Mouse (Mus musculus): Measurements from ENCODE around the gene Rps27rt. TPM values are rescaled to one million over a fixed set of nuclear protein-coding genes. Genes with fewer than 3 reads are reported as not detected.
A peak's percentile ranks its signal among the peaks of the same experiment; 100 is the strongest.

Rps27rt gene
- polyA plus RNA-seq, 1 experiment from 2014 or later = 211 TPM

- 92% methylated on average over 3 of the region's 3 CpGs for WGBS
- H3K9ac ChIP-seq (replicated peaks; ENCODE audit: low read depth, low read length) = no peak overlapping the region
- no peak overlapping the region for H3K27ac ChIP-seq (ENCODE audit: low read depth, low read length)
- H3K4me1 ChIP-seq (ENCODE audit: control insufficient read depth, insufficient read depth, low read length) = no peaks in the 10 kb centered on the region
- H3K4me2 ChIP-seq (ENCODE audit: low read depth, low read length) = no peak overlapping the region
- no peak overlapping the region for H3K4me3 ChIP-seq (ENCODE audit: low read depth, low read length)
- no peaks in the 10 kb centered on the region for H3K36me3 ChIP-seq (ENCODE audit: control insufficient read depth, insufficient read depth, low read length)
- no peaks in the 10 kb centered on the region for H3K27me3 ChIP-seq (ENCODE audit: control insufficient read depth, insufficient read depth, low read length)
- H3K9me3 ChIP-seq (ENCODE audit: control insufficient read depth, low read length) = no peaks in the 10 kb centered on the region
- ATAC-seq (ENCODE audit: low read depth) = no peak
These were observed 37.9 kb downstream of the Rps27rt start for GRCm38 (mm10) chr9:114944642-114945041.

DNA sequence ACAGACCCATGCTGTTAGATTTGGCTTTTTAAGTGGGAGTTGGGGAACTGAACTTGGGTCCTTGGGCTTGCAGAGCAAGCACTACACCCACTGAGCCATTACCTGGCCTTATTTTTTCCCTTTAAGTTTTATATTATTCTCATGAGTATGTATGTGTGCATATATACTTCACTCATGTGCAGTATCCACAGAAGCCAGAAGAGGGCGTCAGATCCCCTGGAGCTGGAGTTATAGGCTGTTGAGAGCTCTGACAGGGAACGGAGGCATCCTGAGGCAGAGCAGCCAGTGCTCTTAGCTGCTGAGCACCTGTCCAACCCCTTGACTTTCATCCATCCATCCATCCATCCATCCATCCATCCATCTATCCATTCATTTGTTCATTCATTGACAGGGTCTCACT is 45.9 kb downstream of the Rps27rt start:
- Histone ChIP-seq H3K9me3 (ENCODE audit: control insufficient read depth, low read length) (no peaks in the 10 kb centered on the region), H3K36me3 (ENCODE audit: control insufficient read depth, insufficient read depth, low read length) (no peaks in the 10 kb centered on the region), H3K27me3 (ENCODE audit: control insufficient read depth, insufficient read depth, low read length) (no peaks in the 10 kb centered on the region), H3K4me2 (ENCODE audit: low read depth, low read length) (no peak overlapping the region), H3K4me3 (ENCODE audit: low read depth, low read length) (no peak overlapping the region), H3K27ac (ENCODE audit: low read depth, low read length) (no peak overlapping the region), H3K4me1 (ENCODE audit: control insufficient read depth, insufficient read depth, low read length) (peaks cover 7% of the 10 kb centered on the region; the same call in 1 of the 2 replicates), H3K9ac (replicated peaks; ENCODE audit: low read depth, low read length) (no peak overlapping the region)
- no peak for ATAC-seq (ENCODE audit: low read depth)
- 83% methylated on average over 2 of the region's 2 CpGs for WGBS

- no peak for ATAC-seq (ENCODE audit: low read depth)
- H3K9ac ChIP-seq (replicated peaks; ENCODE audit: low read depth, low read length) = no peak overlapping the region
- H3K4me1 ChIP-seq (ENCODE audit: control insufficient read depth, insufficient read depth, low read length) = peaks cover 7% of the 10 kb centered on the region; the same call in 1 of the 2 replicates
- H3K36me3 ChIP-seq (ENCODE audit: control insufficient read depth, insufficient read depth, low read length) = no peaks in the 10 kb centered on the region
- 79% methylated on average over 4 of the region's 4 CpGs for WGBS
- H3K9me3 ChIP-seq (ENCODE audit: control insufficient read depth, low read length) = no peaks in the 10 kb centered on the region
- H3K27ac ChIP-seq (ENCODE audit: low read depth, low read length) = no peak overlapping the region
- no peak overlapping the region for H3K4me3 ChIP-seq (ENCODE audit: low read depth, low read length)
- H3K27me3 ChIP-seq (ENCODE audit: control insufficient read depth, insufficient read depth, low read length) = no peaks in the 10 kb centered on the region
- H3K4me2 ChIP-seq (ENCODE audit: low read depth, low read length) = no peak overlapping the region
These were observed 47.2 kb downstream of the Rps27rt start for GRCm38 (mm10) chr9:114935321-114935720.

GRCm38 (mm10) chr9:114934231-114934630 is 48.3 kb downstream of the Rps27rt start:
- no peaks in the 10 kb centered on the region for H3K36me3 ChIP-seq (ENCODE audit: control insufficient read depth, insufficient read depth, low read length)
- no peak overlapping the region for H3K9ac ChIP-seq (replicated peaks; ENCODE audit: low read depth, low read length)
- H3K4me1 ChIP-seq (ENCODE audit: control insufficient read depth, insufficient read depth, low read length) = peaks cover 7% of the 10 kb centered on the region; the same call in 1 of the 2 replicates
- no peak overlapping the region for H3K4me3 ChIP-seq (ENCODE audit: low read depth, low read length)
- no peaks in the 10 kb centered on the region for H3K27me3 ChIP-seq (ENCODE audit: control insufficient read depth, insufficient read depth, low read length)
- ATAC-seq (ENCODE audit: low read depth) = 0 out of 2 replicates have a peak, but pooled peaks have one; percentile 2
- WGBS = 73% methylated on average over 11 of the region's 11 CpGs
- no peak overlapping the region for H3K27ac ChIP-seq (ENCODE audit: low read depth, low read length)
- H3K9me3 ChIP-seq (ENCODE audit: control insufficient read depth, low read length) = no peaks in the 10 kb centered on the region
- peak overlapping the region; percentile 99 for H3K4me2 ChIP-seq (ENCODE audit: low read depth, low read length)

GRCm38 (mm10) chr9:114933723-114934171 is 48.8 kb downstream of the Rps27rt start, which contains the start of gene Gpd1l:
TSS of gene Gpd1l (minus strand) at chr9:114933987.
- Histone ChIP-seq H3K27me3 (ENCODE audit: control insufficient read depth, insufficient read depth, low read length) (no peaks in the 10 kb centered on the region), H3K36me3 (ENCODE audit: control insufficient read depth, insufficient read depth, low read length) (no peaks in the 10 kb centered on the region), H3K4me2 (ENCODE audit: low read depth, low read length) (peak within 1 kb of the TSS; percentile 99), H3K27ac (ENCODE audit: low read depth, low read length) (peak within 1 kb of the TSS; percentile 64), H3K4me1 (ENCODE audit: control insufficient read depth, insufficient read depth, low read length) (peaks cover 7% of the 10 kb centered on the region; the same call in 1 of the 2 replicates), H3K4me3 (ENCODE audit: low read depth, low read length) (peak within 1 kb of the TSS; percentile 73), H3K9me3 (ENCODE audit: control insufficient read depth, low read length) (no peaks in the 10 kb centered on the region), H3K9ac (replicated peaks; ENCODE audit: low read depth, low read length) (peak within 1 kb of the TSS; percentile 80)
- under 1% methylated on average over 30 of the region's 30 CpGs for WGBS
- ATAC-seq (ENCODE audit: low read depth) = peak; percentile 98

GRCm38 (mm10) chr9:114933037-114933722 is 49.4 kb downstream of the Rps27rt start:
- WGBS = under 1% methylated on average over 50 of the region's 50 CpGs
- peak; percentile 55; the same call in 1 of the 2 replicates for ATAC-seq (ENCODE audit: low read depth)
- H3K4me3 ChIP-seq (ENCODE audit: low read depth, low read length) = peak overlapping the region; percentile 73
- peak overlapping the region; percentile 99 for H3K4me2 ChIP-seq (ENCODE audit: low read depth, low read length)
- no peaks in the 10 kb centered on the region for H3K36me3 ChIP-seq (ENCODE audit: control insufficient read depth, insufficient read depth, low read length)
- H3K4me1 ChIP-seq (ENCODE audit: control insufficient read depth, insufficient read depth, low read length) = peaks cover 7% of the 10 kb centered on the region; the same call in 1 of the 2 replicates
- peak overlapping the region; percentile 64 for H3K27ac ChIP-seq (ENCODE audit: low read depth, low read length)
- H3K27me3 ChIP-seq (ENCODE audit: control insufficient read depth, insufficient read depth, low read length) = no peaks in the 10 kb centered on the region
- no peaks in the 10 kb centered on the region for H3K9me3 ChIP-seq (ENCODE audit: control insufficient read depth, low read length)
- H3K9ac ChIP-seq (replicated peaks; ENCODE audit: low read depth, low read length) = peak overlapping the region; percentile 80

DNA sequence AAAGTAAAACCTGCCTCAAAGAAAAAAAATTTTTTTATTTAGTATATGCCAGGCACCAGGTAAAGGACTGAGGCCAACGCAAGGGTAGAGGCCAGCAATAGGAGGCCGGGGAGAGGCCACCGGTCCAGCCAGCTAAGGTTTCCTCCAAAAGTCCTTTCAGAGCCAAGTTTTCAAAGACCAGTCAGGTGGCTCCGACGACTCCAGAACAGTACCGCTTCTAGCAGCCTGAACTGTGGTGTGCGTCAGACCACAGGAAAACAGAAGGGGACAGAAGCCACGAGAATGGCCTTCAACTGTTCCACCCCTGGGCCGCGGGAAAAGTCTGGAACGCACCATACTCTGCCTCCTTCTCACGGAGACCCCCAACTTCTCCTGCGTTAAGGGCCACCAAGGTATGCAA is 49.9 kb downstream of the Rps27rt start:
- H3K4me3 ChIP-seq (ENCODE audit: low read depth, low read length) = peak overlapping the region; percentile 73
- no peaks in the 10 kb centered on the region for H3K9me3 ChIP-seq (ENCODE audit: control insufficient read depth, low read length)
- 0 out of 2 replicates have a peak overlapping the region, but pooled peaks have one; percentile 12 for H3K9ac ChIP-seq (replicated peaks; ENCODE audit: low read depth, low read length)
- peaks cover 7% of the 10 kb centered on the region; the same call in 1 of the 2 replicates for H3K4me1 ChIP-seq (ENCODE audit: control insufficient read depth, insufficient read depth, low read length)
- 28% methylated on average over 13 of the region's 13 CpGs for WGBS
- H3K27me3 ChIP-seq (ENCODE audit: control insufficient read depth, insufficient read depth, low read length) = no peaks in the 10 kb centered on the region
- no peak for ATAC-seq (ENCODE audit: low read depth)
- H3K4me2 ChIP-seq (ENCODE audit: low read depth, low read length) = peak overlapping the region; percentile 99
- H3K27ac ChIP-seq (ENCODE audit: low read depth, low read length) = no peak overlapping the region
- no peaks in the 10 kb centered on the region for H3K36me3 ChIP-seq (ENCODE audit: control insufficient read depth, insufficient read depth, low read length)

Other genes starting within 250 kb of the Rps27rt start
- gene Cmtm7, start 200.9 kb downstream of the Rps27rt start, polyA plus RNA-seq (2014; fragmentation: Nextera tagmentation; extraction: Ambion mirVana) = 5.4 and 9.7 TPM in 2 replicates
- 8.1 and 12.5 TPM in 2 replicates for gene Cmtm8, start 138.6 kb downstream of the Rps27rt start, polyA plus RNA-seq (2014; fragmentation: Nextera tagmentation; extraction: Ambion mirVana)
- gene Gpd1l, start 48.8 kb downstream of the Rps27rt start, polyA plus RNA-seq (2014; fragmentation: Nextera tagmentation; extraction: Ambion mirVana) = 24.9 and 26.0 TPM in 2 replicates
- gene Osbpl10, start 4.2 kb downstream of the Rps27rt start, polyA plus RNA-seq (2014; fragmentation: Nextera tagmentation; extraction: Ambion mirVana) = 2.9 and 3.3 TPM in 2 replicates

Data from neural tube, embryonic 14.5 days (tissue).